Mouse (Mus musculus): ENCODE data around the gene Foxs1. TPM values are rescaled to one million over a fixed set of nuclear protein-coding genes. Genes with fewer than 3 reads are reported as not detected.

The Foxs1 gene
- total RNA-seq, 4 experiments from 2014 or later, result 1.6 to 2.7 (median 2.1) TPM

- peak; percentile 29 for DNase-seq (ENCODE audit: low spot score)
These were observed 4.6 kb downstream of the Foxs1 start for GRCm38 (mm10) chr2:152928219-152928987.

- DNase-seq (ENCODE audit: low spot score), result peak; percentile 13
These were observed 5.6 kb downstream of the Foxs1 start for GRCm38 (mm10) chr2:152927371-152927770.

GRCm38 (mm10) chr2:152926896-152927295 is 6.1 kb downstream of the Foxs1 start:
- DNase-seq (ENCODE audit: low spot score), result no peak

GRCm38 (mm10) chr2:152925189-152925872 is 7.7 kb downstream of the Foxs1 start:
- DNase-seq (ENCODE audit: low spot score), result peak; percentile 87

GRCm38 (mm10) chr2:152924543-152924942 is 8.5 kb downstream of the Foxs1 start:
- no peak for DNase-seq (ENCODE audit: low spot score)

- no peak for DNase-seq (ENCODE audit: low spot score)
These were observed 8.9 kb downstream of the Foxs1 start for GRCm38 (mm10) chr2:152924128-152924527.

GRCm38 (mm10) chr2:152923621-152924020 is 9.4 kb downstream of the Foxs1 start:
- DNase-seq (ENCODE audit: low spot score), result no peak

- DNase-seq (ENCODE audit: low spot score), result no peak
These were observed 10.6 kb downstream of the Foxs1 start for GRCm38 (mm10) chr2:152922376-152922775.

- no peak for DNase-seq (ENCODE audit: low spot score)
These were observed 15.3 kb downstream of the Foxs1 start for GRCm38 (mm10) chr2:152917671-152918070.

GRCm38 (mm10) chr2:152916111-152916510 is 16.9 kb downstream of the Foxs1 start:
- no peak for DNase-seq (ENCODE audit: low spot score)

- DNase-seq (ENCODE audit: low spot score), result no peak
These were observed 17.6 kb downstream of the Foxs1 start for GRCm38 (mm10) chr2:152915453-152915852.

GRCm38 (mm10) chr2:152914310-152915120 is 18.5 kb downstream of the Foxs1 start:
- DNase-seq (ENCODE audit: low spot score), result peak; percentile 90

- no peak for DNase-seq (ENCODE audit: low spot score)
These were observed 19.5 kb downstream of the Foxs1 start for GRCm38 (mm10) chr2:152913471-152913870.

GRCm38 (mm10) chr2:152911432-152911831 is 21.6 kb downstream of the Foxs1 start:
- no peak for DNase-seq (ENCODE audit: low spot score)

- no peak for DNase-seq (ENCODE audit: low spot score)
These were observed 22.0 kb downstream of the Foxs1 start, which contains the start of gene Mylk2 for GRCm38 (mm10) chr2:152911031-152911430. TSS of gene Mylk2 (plus strand) at chr2:152911352.

- no peak for DNase-seq (ENCODE audit: low spot score)
These were observed 23.2 kb downstream of the Foxs1 start for GRCm38 (mm10) chr2:152909848-152910247.

GRCm38 (mm10) chr2:152907114-152907943 is 25.7 kb downstream of the Foxs1 start:
- DNase-seq (ENCODE audit: low spot score), result no peak

GRCm38 (mm10) chr2:152906274-152907037 is 26.6 kb downstream of the Foxs1 start:
- no peak for DNase-seq (ENCODE audit: low spot score)

GRCm38 (mm10) chr2:152905036-152905829 is 27.8 kb downstream of the Foxs1 start:
- DNase-seq (ENCODE audit: low spot score), result no peak

All from heart, adult 8-10 months (tissue).